Mouse (Mus musculus) heart, postnatal 10 days (tissue): Measurements from ENCODE around the gene Olfr564. TPM values are rescaled to one million over a fixed set of nuclear protein-coding genes. Genes with fewer than 3 reads are reported as not detected.

Source experiments
- DNase-seq, 2 experiments: peaks; one replicate each; pipeline ENCODE4 v3.0.0; 2021
- intact Hi-C: fragments of 180-260 bp; cut with DNase I; formaldehyde crosslinking; loops from one replicate; pipeline ENCODE4 v1.15.1; 2025
- total RNA-seq, 2 experiments: library from RNA; stranded (reverse); gene quantifications; 2 replicates each; pipeline ENCODE4 v1.2.3; 2021

Gene Olfr564
- total RNA-seq = not detected

GRCm38 (mm10) chr7:102803180-102803579 lies at the start of gene Olfr564:
Gene Olfr564 (plus strand): TSS chr7:102803480.
- intact Hi-C loops = no loop called here

GRCm38 (mm10) chr7:102759266-102759665 lies 44.0 kb upstream of the Olfr564 start, which contains the start of the genes Olfr560 and Olfr78:
Gene Olfr560 (minus strand): TSS chr7:102759366.
Gene Olfr78 (minus strand): TSS chr7:102759471.
- intact Hi-C loops = loop anchor here (10.0 kb wide), 1 partner anchor 94 kb away; the partner anchor contains the start of gene Olfr556

More at GRCm38 (mm10) chr7:102803180-102803579, at the start of gene Olfr564:
- no peak for DNase-seq

GRCm38 (mm10) chr7:102770921-102771320 lies 32.4 kb upstream of the Olfr564 start, which contains the start of gene Olfr561:
Gene Olfr561 (plus strand): TSS chr7:102771221.
- intact Hi-C loops = no loop called here

More at GRCm38 (mm10) chr7:102759266-102759665, 44.0 kb upstream of the Olfr564 start, which contains the start of the genes Olfr560 and Olfr78:
- DNase-seq = no peak

More at GRCm38 (mm10) chr7:102770921-102771320, 32.4 kb upstream of the Olfr564 start, which contains the start of gene Olfr561:
- DNase-seq = no peak

Other genes starting within 250 kb of the Olfr564 start
- 1 to 10 TPM; 5.2 to 5.7 TPM for gene Trim21, start 238.0 kb upstream of the Olfr564 start, total RNA-seq
- under 1 TPM in 1 of 2 experiments, not detected in 1; 0.24 TPM for gene Olfr550, start 232.0 kb upstream of the Olfr564 start, total RNA-seq
- gene Olfr551, start 211.6 kb upstream of the Olfr564 start, total RNA-seq = not detected
- gene Olfr552, start 205.7 kb upstream of the Olfr564 start, total RNA-seq = under 1 TPM; 0.12 to 0.24 TPM
- not detected for gene Olfr553, start 185.3 kb upstream of the Olfr564 start, total RNA-seq
- not detected for gene Olfr554, start 165.0 kb upstream of the Olfr564 start, total RNA-seq
- not detected for gene Olfr555, start 144.7 kb upstream of the Olfr564 start, total RNA-seq
- not detected for gene Olfr556, start 138.6 kb upstream of the Olfr564 start, total RNA-seq
- gene Trim68, start 116.2 kb upstream of the Olfr564 start, total RNA-seq = 10 to 100 TPM in 1 of 2 experiments, 1 to 10 TPM in 1; 6.9 to 10.6 TPM
- gene Olfr557, start 107.6 kb upstream of the Olfr564 start, total RNA-seq = not detected
- 1 to 10 TPM; 6.2 TPM for gene Olfr558, start 101.3 kb upstream of the Olfr564 start, total RNA-seq
- not detected for gene Olfr33, start 84.4 kb upstream of the Olfr564 start, total RNA-seq
- not detected for gene Olfr559, start 76.0 kb upstream of the Olfr564 start, total RNA-seq
- under 1 TPM; 0.12 to 0.57 TPM for gene Olfr560, start 44.1 kb upstream of the Olfr564 start, total RNA-seq
- 1 to 10 TPM; 2.1 to 2.2 TPM for gene Olfr78, start 44.0 kb upstream of the Olfr564 start, total RNA-seq
- not detected for gene Olfr561, start 32.3 kb upstream of the Olfr564 start, total RNA-seq
- gene Olfr566, start 55.3 kb downstream of the Olfr564 start, total RNA-seq = not detected
- not detected for gene Olfr568, start 73.6 kb downstream of the Olfr564 start, total RNA-seq
- gene Olfr569, start 87.4 kb downstream of the Olfr564 start, total RNA-seq = not detected
- gene Olfr570, start 91.1 kb downstream of the Olfr564 start, total RNA-seq = not detected
- gene Olfr571, start 114.1 kb downstream of the Olfr564 start, total RNA-seq = not detected
- gene Olfr572, start 120.9 kb downstream of the Olfr564 start, total RNA-seq = not detected
- gene Olfr573-ps1, start 139.1 kb downstream of the Olfr564 start, total RNA-seq = not detected
- gene Olfr574, start 145.0 kb downstream of the Olfr564 start, total RNA-seq = not detected
- gene Olfr575, start 155.3 kb downstream of the Olfr564 start, total RNA-seq = not detected
- not detected for gene Olfr576, start 159.2 kb downstream of the Olfr564 start, total RNA-seq
- gene Olfr577, start 172.5 kb downstream of the Olfr564 start, total RNA-seq = not detected
- gene Olfr578, start 185.8 kb downstream of the Olfr564 start, total RNA-seq = not detected
- not detected for gene Olfr582, start 234.5 kb downstream of the Olfr564 start, total RNA-seq
- not detected for gene Olfr583, start 247.8 kb downstream of the Olfr564 start, total RNA-seq